1 mouse cellular context compared by ENCODE assay signal in genomic region chr1:132472537-132472936, GRCm38 (mm10).
TF ChIP-seq lines count a peak whose summit lies in the region.

No protein-coding gene starts in this region.

TF ChIP-seq in MEL, 35 proteins besides CTCF, POLR2A, EP300 and RAD21:
- no peak for TF ChIP-seq MEF2A (IDR thresholded peaks at IDR 0.05; ENCODE audit: extremely low read depth, insufficient replicate concordance, low read depth, low read length, poor library complexity, severe bottlenecking)
- TF ChIP-seq ZNF384 (IDR thresholded peaks at IDR 0.05; ENCODE audit: low read depth, low read length) = peak; percentile 96
- TF ChIP-seq SMC3 (IDR thresholded peaks at IDR 0.05; ENCODE audit: low read depth, low read length) = peak; percentile 33; the same call in 1 of the 2 replicates
